Mouse (Mus musculus) forebrain, embryonic 13.5 days (tissue): ENCODE measurements around the gene Cyp2b23. TPM values are rescaled to one million over a fixed set of nuclear protein-coding genes. Genes with fewer than 3 reads are reported as not detected.
"Not testable (repeated sequence)": the region's sequence is repeated elsewhere in the genome, so short reads cannot be mapped to it uniquely, and the experiment has no call there.

Experiments
- ATAC-seq: fragments of 200-750 bp; cut with Nextera tagmentation; 2 replicates; pipeline ENCODE4 v1.8.0; 2017
- H3K27ac ChIP-seq: fragments of 300-500 bp; sonication (generic); 2 replicates; pipeline ENCODE4 v1.5.1; 2015; ENCODE audit warnings: inconsistent platforms, mild to moderate bottlenecking, moderate library complexity
- H3K27me3 ChIP-seq: fragments of 300-500 bp; sonication (generic); 2 replicates; pipeline ENCODE4 v1.6.1; 2015; ENCODE audit warnings: mild to moderate bottlenecking, inconsistent platforms
- H3K36me3 ChIP-seq: fragments of 300-500 bp; sonication (generic); 2 replicates; pipeline ENCODE4 v1.6.1; 2015; ENCODE audit warnings: mild to moderate bottlenecking, inconsistent platforms; ENCODE audit not compliant: poor library complexity, severe bottlenecking
- H3K4me1 ChIP-seq: fragments of 300-500 bp; sonication (generic); 2 replicates; pipeline ENCODE4 v1.6.1; 2015; ENCODE audit warnings: inconsistent platforms
- H3K4me2 ChIP-seq: fragments of 300-500 bp; sonication (generic); 2 replicates; pipeline ENCODE4 v1.6.1; 2015; ENCODE audit warnings: inconsistent platforms, mild to moderate bottlenecking, moderate library complexity
- H3K4me3 ChIP-seq: fragments of 300-500 bp; sonication (generic); 2 replicates; pipeline ENCODE4 v1.5.1; 2015; ENCODE audit warnings: mild to moderate bottlenecking, inconsistent platforms
- H3K9ac ChIP-seq: fragments of 300-500 bp; sonication (generic); 2 replicates; pipeline ENCODE4 v1.6.1; 2015; ENCODE audit warnings: mild to moderate bottlenecking, inconsistent platforms
- H3K9me3 ChIP-seq: fragments of 300-500 bp; sonication (generic); replicated peaks from 2 replicates; pipeline ENCODE4 v1.6.1; 2016; ENCODE audit warnings: inconsistent platforms
- WGBS: fragments of 180-500 bp; shearing (Covaris S2); methylation state at CpG from one replicate; pipeline ENCODE4 v1.1.7; 2015; 5-methylcytosine and 5-hydroxymethylcytosine counted together
- polyA plus RNA-seq: library from polyadenylated mRNA; unstranded; fragments of >200 nt; fragmentation: Nextera tagmentation; extraction: Ambion mirVana; gene quantifications from 2 replicates; pipeline ENCODE4 v1.2.1, GENCODE M21; 2015

Cyp2b23 gene
- polyA plus RNA-seq = not detected in 2 replicates

GRCm38 (mm10) chr7:26686337-26686736, at the start of gene Cyp2b23:
Cyp2b23 (minus strand) TSS chr7:26686437.
- no peak within 1 kb of the TSS for H3K9ac ChIP-seq
- H3K27me3 ChIP-seq = no peaks in the 10 kb centered on the region
- no peaks in the 10 kb centered on the region for H3K36me3 ChIP-seq
- H3K4me3 ChIP-seq = no peak within 1 kb of the TSS
- H3K27ac ChIP-seq = no peak within 1 kb of the TSS
- H3K4me2 ChIP-seq = no peak within 1 kb of the TSS
- 76% methylated on average over 4 of the region's 4 CpGs for WGBS
- ATAC-seq = no peak
- H3K9me3 ChIP-seq = no peaks in the 10 kb centered on the region
- no peaks in the 10 kb centered on the region for H3K4me1 ChIP-seq

- Histone ChIP-seq H3K27ac (no peak overlapping the region), H3K27me3 (no peaks in the 10 kb centered on the region), H3K4me1 (no peaks in the 10 kb centered on the region), H3K9me3 (peaks cover 6% of the 10 kb centered on the region), H3K4me3 (no peak overlapping the region), H3K4me2 (no peak overlapping the region), H3K36me3 (no peaks in the 10 kb centered on the region), H3K9ac (no peak overlapping the region)
- no peak for ATAC-seq
- WGBS = 91% methylated on average over 11 of the region's 11 CpGs
Observed at GRCm38 (mm10) chr7:26711061-26711460, 24.8 kb upstream of the Cyp2b23 start.

GRCm38 (mm10) chr7:26707061-26707460, 20.8 kb upstream of the Cyp2b23 start:
- Histone ChIP-seq H3K4me1 (no peaks in the 10 kb centered on the region), H3K27ac (no peak overlapping the region), H3K9ac (no peak overlapping the region), H3K9me3 (no peaks in the 10 kb centered on the region; the same call in 1 of the 2 replicates), H3K27me3 (no peaks in the 10 kb centered on the region), H3K4me2 (no peak overlapping the region), H3K36me3 (no peaks in the 10 kb centered on the region), H3K4me3 (no peak overlapping the region)
- no peak for ATAC-seq
- WGBS = 37% methylated on average over 11 of the region's 11 CpGs

GRCm38 (mm10) chr7:26706191-26706590, 20.0 kb upstream of the Cyp2b23 start:
- not testable (repeated sequence) for H3K36me3 ChIP-seq, H3K9ac ChIP-seq, H3K4me3 ChIP-seq, H3K27ac ChIP-seq, H3K9me3 ChIP-seq, ATAC-seq, H3K27me3 ChIP-seq, H3K4me2 ChIP-seq, H3K4me1 ChIP-seq
- WGBS = 28% methylated on average over 6 of the region's 6 CpGs

GRCm38 (mm10) chr7:26700151-26700550, 13.9 kb upstream of the Cyp2b23 start:
- no peak overlapping the region for H3K4me3 ChIP-seq
- ATAC-seq = no peak

GRCm38 (mm10) chr7:26685713-26686112, 524 bp downstream of the Cyp2b23 start:
- ATAC-seq = no peak
- WGBS = 71% methylated on average over 2 of the region's 2 CpGs
- H3K27ac ChIP-seq = no peak overlapping the region

More at GRCm38 (mm10) chr7:26700151-26700550, 13.9 kb upstream of the Cyp2b23 start:
- Histone ChIP-seq H3K4me2 (no peak overlapping the region), H3K27ac (no peak overlapping the region), H3K9me3 (no peaks in the 10 kb centered on the region; the same call in 1 of the 2 replicates), H3K4me1 (no peaks in the 10 kb centered on the region), H3K9ac (no peak overlapping the region), H3K27me3 (no peaks in the 10 kb centered on the region), H3K36me3 (no peaks in the 10 kb centered on the region)
- 72% methylated on average over 4 of the region's 4 CpGs for WGBS

GRCm38 (mm10) chr7:26667466-26667865, 18.8 kb downstream of the Cyp2b23 start:
- H3K27me3 ChIP-seq, H3K36me3 ChIP-seq, H3K4me3 ChIP-seq, H3K9ac ChIP-seq, H3K4me1 ChIP-seq, H3K4me2 ChIP-seq, ATAC-seq, H3K27ac ChIP-seq: not testable (repeated sequence)
- peaks cover 11% of the 10 kb centered on the region; the same call in 1 of the 2 replicates for H3K9me3 ChIP-seq
- WGBS = 22% methylated on average over 2 of the region's 2 CpGs

More at GRCm38 (mm10) chr7:26685713-26686112, 524 bp downstream of the Cyp2b23 start:
- no peaks in the 10 kb centered on the region for H3K9me3 ChIP-seq
- no peak overlapping the region for H3K4me3 ChIP-seq
- H3K36me3 ChIP-seq = no peaks in the 10 kb centered on the region
- H3K4me2 ChIP-seq = no peak overlapping the region
- no peaks in the 10 kb centered on the region for H3K27me3 ChIP-seq
- H3K4me1 ChIP-seq = no peaks in the 10 kb centered on the region
- H3K9ac ChIP-seq = no peak overlapping the region

GRCm38 (mm10) chr7:26666011-26666410, 20.2 kb downstream of the Cyp2b23 start:
- Histone ChIP-seq H3K9me3 (peaks cover 23% of the 10 kb centered on the region), H3K4me3 (no peak overlapping the region), H3K36me3 (no peaks in the 10 kb centered on the region), H3K9ac (no peak overlapping the region), H3K27ac (no peak overlapping the region), H3K4me2 (no peak overlapping the region), H3K4me1 (no peaks in the 10 kb centered on the region), H3K27me3 (no peaks in the 10 kb centered on the region)
- no peak for ATAC-seq
- 76% methylated on average over 5 of the region's 5 CpGs for WGBS

GRCm38 (mm10) chr7:26618364-26618763, 67.9 kb downstream of the Cyp2b23 start, which contains the start of gene Vmn1r185:
Vmn1r185 (minus strand) TSS chr7:26618464.
- 76% methylated on average over 1 of the region's 1 CpGs for WGBS
- not testable (repeated sequence) for H3K4me3 ChIP-seq

More at GRCm38 (mm10) chr7:26618364-26618763, 67.9 kb downstream of the Cyp2b23 start, which contains the start of gene Vmn1r185:
- H3K9ac ChIP-seq, H3K4me2 ChIP-seq, H3K36me3 ChIP-seq, H3K27ac ChIP-seq, H3K9me3 ChIP-seq, H3K27me3 ChIP-seq, H3K4me1 ChIP-seq, ATAC-seq: not testable (repeated sequence)

Other genes starting within 250 kb of the Cyp2b23 start
- gene Nlrp9a, start 151.4 kb downstream of the Cyp2b23 start, polyA plus RNA-seq = not detected in 2 replicates
- not detected in 2 replicates for gene Vmn1r185, start 68.0 kb downstream of the Cyp2b23 start, polyA plus RNA-seq
- 0.15 and 0.18 TPM in 2 replicates for gene Cyp2b19, start 70.7 kb upstream of the Cyp2b23 start, polyA plus RNA-seq
- not detected in 2 replicates for gene Cyp2g1, start 122.5 kb upstream of the Cyp2b23 start, polyA plus RNA-seq
- gene Cyp2a5, start 148.9 kb upstream of the Cyp2b23 start, polyA plus RNA-seq = 0.16 TPM in 1 of 2 replicates, not detected in the other